Mouse (Mus musculus) olfactory bulb, adult 2 months (tissue): ENCODE measurements around the gene Blnk.

ENCODE experiments used
- CTCF ChIP-seq: fragments of 200-500 bp; IDR thresholded peaks from 2 replicates; pipeline ENCODE4 v1.5.1; 2012; ENCODE audit warnings: low read depth, mild to moderate bottlenecking, low read length, moderate library complexity; ENCODE audit not compliant: insufficient read depth
- POLR2A ChIP-seq: fragments of 200-500 bp; IDR thresholded peaks from 2 replicates; pipeline ENCODE4 v1.6.1; 2012; ENCODE audit warnings: mild to moderate bottlenecking, low read depth, low read length, moderate library complexity; ENCODE audit not compliant: insufficient read depth

DNA sequence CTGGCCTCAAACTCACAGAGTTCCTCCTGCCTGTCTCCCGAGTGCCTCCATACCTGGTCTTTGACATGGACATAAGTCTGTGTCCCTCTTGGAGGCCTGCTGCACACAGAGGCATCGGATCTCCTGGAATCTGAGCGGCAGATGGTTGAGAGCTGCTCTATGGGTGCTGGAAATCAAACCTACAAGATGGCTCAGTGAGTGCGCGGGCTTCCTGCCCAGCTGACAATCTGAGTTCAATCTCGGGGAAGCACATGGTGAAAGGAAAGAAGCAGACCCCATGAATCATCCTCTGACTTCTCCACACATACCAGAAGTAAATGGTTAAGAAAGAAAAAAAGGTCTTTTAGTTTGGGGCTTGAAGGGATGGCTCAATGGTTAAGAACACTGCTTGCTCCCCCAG, 37.5 kb upstream of the Blnk start:
- TF ChIP-seq CTCF (no peak), POLR2A (no peak)
